Mouse (Mus musculus): ENCODE measurements at regions not wholly inside any gene's neighbourhood (a gene's known extent, or its start where the extent isn't known, plus 50 kb on each side); places are given as distances from the start of the nearest gene placed in this dataset.

DNA sequence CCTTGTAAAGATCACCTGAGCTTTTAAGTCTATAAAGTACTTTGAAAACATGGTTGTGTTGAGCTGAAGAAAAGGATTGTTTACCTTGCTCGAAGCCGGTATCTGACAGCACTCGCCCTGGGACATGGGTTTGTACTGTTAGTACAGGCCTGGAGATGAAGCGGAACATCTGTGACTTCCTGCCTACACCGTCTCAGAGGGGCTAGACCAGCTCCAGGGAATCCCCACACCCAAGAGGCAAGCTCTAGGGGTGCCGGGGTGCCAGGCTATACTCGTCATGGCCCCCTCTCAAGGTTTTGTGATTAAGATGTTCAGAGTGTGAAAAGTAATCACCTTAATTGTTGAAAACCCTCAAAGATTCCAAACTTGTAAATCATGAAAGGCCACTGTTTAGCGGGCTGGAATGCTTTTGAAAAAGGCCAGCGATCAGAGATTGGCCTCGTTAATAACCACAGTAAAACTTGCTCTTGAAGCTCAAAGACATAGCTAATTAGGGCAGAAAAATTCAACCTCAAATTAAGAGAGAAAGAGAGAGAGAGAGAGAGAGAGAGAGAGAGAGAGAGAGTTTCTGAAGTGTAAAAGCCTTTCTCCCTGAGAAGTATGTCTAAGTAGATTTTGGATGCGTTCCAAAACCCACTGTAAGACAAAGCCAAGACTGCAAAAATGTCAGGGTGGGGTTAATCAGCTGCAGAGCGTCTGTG, 202.9 kb downstream of the Mycn start:
- Histone ChIP-seq H3K27me3 (ENCODE audit: control insufficient read depth, insufficient read depth, low read length) (no peaks in the 10 kb centered on the region), H3K9ac (ENCODE audit: low read depth, low read length) (no peak overlapping the region), H3K4me2 (replicated peaks; ENCODE audit: low read depth, low read length) (no peak overlapping the region), H3K4me1 (replicated peaks; ENCODE audit: control insufficient read depth, insufficient read depth, low read length) (no peaks in the 10 kb centered on the region), H3K9me3 (ENCODE audit: control insufficient read depth, low read length) (no peaks in the 10 kb centered on the region), H3K4me3 (ENCODE audit: low read depth, low read length) (no peak overlapping the region), H3K36me3 (ENCODE audit: control insufficient read depth, insufficient read depth, low read length) (no peaks in the 10 kb centered on the region), H3K27ac (ENCODE audit: low read depth, low read length) (no peak overlapping the region)
- WGBS: 60% methylated on average over 12 of the region's 12 CpGs
- DNase-seq (ENCODE audit: low spot score) (no peak), ATAC-seq (ENCODE audit: low FRiP score) (no peak)

GRCm38 (mm10) chr12:12725797-12726196, 215.9 kb downstream of the Mycn start:
- H3K4me3 ChIP-seq (ENCODE audit: low read depth, low read length): no peak overlapping the region
- no peaks in the 10 kb centered on the region for H3K36me3 ChIP-seq (ENCODE audit: control insufficient read depth, insufficient read depth, low read length)
- H3K4me1 ChIP-seq (replicated peaks; ENCODE audit: control insufficient read depth, insufficient read depth, low read length): peaks cover 20% of the 10 kb centered on the region
- H3K27ac ChIP-seq (ENCODE audit: low read depth, low read length): peak overlapping the region; percentile 63
- H3K9ac ChIP-seq (ENCODE audit: low read depth, low read length): peak overlapping the region; percentile 29
- ATAC-seq (ENCODE audit: low FRiP score) (peak; percentile 36), DNase-seq (ENCODE audit: low spot score) (peak; percentile 64)
- peak overlapping the region; percentile 26 for H3K4me2 ChIP-seq (replicated peaks; ENCODE audit: low read depth, low read length)
- no peaks in the 10 kb centered on the region for H3K27me3 ChIP-seq (ENCODE audit: control insufficient read depth, insufficient read depth, low read length)
- WGBS: 2% methylated on average over 9 of the region's 9 CpGs
- no peaks in the 10 kb centered on the region for H3K9me3 ChIP-seq (ENCODE audit: control insufficient read depth, low read length)

DNA sequence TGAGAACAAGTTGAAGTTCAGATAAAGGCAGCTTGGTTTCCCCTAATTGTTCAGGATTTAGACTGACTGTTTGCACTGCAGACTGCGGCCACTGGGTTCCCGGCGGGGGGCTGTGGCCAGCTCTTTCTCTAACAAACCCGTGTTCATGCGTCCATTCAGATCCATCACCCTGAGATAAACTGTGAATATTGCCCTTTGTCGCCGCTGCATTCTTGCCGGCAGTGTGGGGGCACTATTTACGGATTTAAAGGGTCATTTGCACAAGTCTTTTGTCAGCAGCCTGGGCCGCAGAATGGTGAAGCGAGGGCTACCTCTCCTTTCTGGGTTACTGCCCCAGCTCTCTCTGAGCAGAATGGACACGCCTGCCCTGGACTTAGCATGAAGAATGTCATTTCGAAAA, 216.6 kb downstream of the Mycn start:
- WGBS: 2% methylated on average over 13 of the region's 13 CpGs
- Histone ChIP-seq H3K9me3 (ENCODE audit: control insufficient read depth, low read length) (no peaks in the 10 kb centered on the region), H3K4me2 (replicated peaks; ENCODE audit: low read depth, low read length) (peak overlapping the region; percentile 26), H3K27me3 (ENCODE audit: control insufficient read depth, insufficient read depth, low read length) (no peaks in the 10 kb centered on the region), H3K4me3 (ENCODE audit: low read depth, low read length) (peak overlapping the region; percentile 8; the same call in 1 of the 2 replicates), H3K4me1 (replicated peaks; ENCODE audit: control insufficient read depth, insufficient read depth, low read length) (peaks cover 20% of the 10 kb centered on the region), H3K36me3 (ENCODE audit: control insufficient read depth, insufficient read depth, low read length) (no peaks in the 10 kb centered on the region), H3K27ac (ENCODE audit: low read depth, low read length) (peak overlapping the region; percentile 76), H3K9ac (ENCODE audit: low read depth, low read length) (no peak overlapping the region; the same call in 1 of the 2 replicates)
- DNase-seq (ENCODE audit: low spot score) (peak; percentile 79), ATAC-seq (ENCODE audit: low FRiP score) (peak; percentile 74)

DNA sequence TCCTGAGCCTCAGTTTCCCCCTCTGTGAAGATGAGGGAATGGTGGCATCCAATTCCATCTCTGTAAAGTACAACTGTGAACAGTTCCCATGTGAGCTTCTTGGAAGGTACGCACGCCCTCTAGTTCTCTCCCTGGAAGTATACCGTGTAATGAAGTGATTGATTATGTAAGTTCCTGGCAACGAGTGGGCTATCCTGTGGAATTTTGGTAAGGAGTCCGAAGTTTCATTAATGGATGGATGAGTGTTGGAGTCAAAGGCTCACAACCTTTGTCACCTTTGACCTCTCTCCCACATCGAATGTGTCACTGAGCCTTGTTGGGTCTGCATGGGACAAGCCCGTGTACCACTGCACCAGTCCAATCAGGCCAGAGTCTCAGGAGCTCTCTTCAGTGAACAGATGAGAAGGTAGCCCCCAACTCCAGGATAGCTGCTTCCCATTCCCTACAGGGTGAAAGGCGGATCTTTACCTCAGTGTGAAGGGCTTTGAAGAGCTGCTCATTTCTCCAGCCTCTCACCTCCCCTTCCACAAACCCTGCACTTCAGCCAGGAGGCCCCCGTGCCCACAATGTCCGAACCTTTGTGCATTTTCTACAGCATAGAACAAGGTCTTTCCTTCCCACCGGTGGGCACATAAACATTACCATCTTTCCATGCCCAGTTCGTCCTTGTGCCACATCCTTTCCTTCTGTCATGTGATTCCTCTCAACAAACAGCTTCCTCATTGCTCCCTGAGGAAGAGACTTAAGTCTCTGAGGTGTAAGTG, 217.8 kb downstream of the Mycn start:
- Histone ChIP-seq H3K4me1 (replicated peaks; ENCODE audit: control insufficient read depth, insufficient read depth, low read length) (peaks cover 20% of the 10 kb centered on the region), H3K36me3 (ENCODE audit: control insufficient read depth, insufficient read depth, low read length) (no peaks in the 10 kb centered on the region), H3K9ac (ENCODE audit: low read depth, low read length) (no peak overlapping the region), H3K27me3 (ENCODE audit: control insufficient read depth, insufficient read depth, low read length) (no peaks in the 10 kb centered on the region), H3K4me3 (ENCODE audit: low read depth, low read length) (no peak overlapping the region), H3K27ac (ENCODE audit: low read depth, low read length) (peak overlapping the region; percentile 76), H3K4me2 (replicated peaks; ENCODE audit: low read depth, low read length) (peak overlapping the region; percentile 31), H3K9me3 (ENCODE audit: control insufficient read depth, low read length) (no peaks in the 10 kb centered on the region)
- 26% methylated on average over 12 of the region's 12 CpGs for WGBS
- peak; percentile 49 for DNase-seq (ENCODE audit: low spot score)
- ATAC-seq (ENCODE audit: low FRiP score): peak; percentile 53

DNA sequence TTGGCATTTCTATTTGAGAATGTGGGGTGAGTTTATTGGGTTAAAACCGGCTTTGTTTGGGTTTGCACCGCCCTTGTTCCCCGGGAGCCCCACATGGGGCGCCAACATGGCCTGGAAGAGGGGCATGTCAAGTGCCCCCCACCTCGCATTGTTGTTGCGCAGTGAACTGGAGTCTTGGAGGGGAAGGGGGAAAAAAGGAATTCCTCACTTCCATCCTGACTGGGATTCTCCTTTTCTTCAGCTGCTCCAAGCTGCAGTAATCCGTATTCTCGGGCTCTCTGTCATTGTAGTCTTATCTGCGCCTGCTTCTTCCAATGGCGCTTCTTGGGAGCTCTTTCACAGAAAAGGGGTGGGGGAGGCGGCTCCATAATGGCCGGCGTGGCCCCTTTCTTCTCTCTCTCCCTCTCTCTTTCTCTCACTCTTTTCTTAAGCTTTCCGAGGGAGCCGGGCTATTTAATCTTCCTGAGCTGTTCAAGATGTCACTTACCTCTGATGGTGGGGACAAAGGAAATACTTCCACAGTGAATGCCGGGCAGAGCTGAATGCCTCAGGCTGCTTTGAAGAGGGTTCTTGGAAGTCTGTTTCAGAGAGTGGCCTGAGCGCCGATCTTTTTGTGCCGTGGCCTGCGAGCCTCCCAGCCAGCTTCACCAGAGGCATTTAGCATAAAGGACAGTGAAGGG, 218.6 kb downstream of the Mycn start:
- DNase-seq (ENCODE audit: low spot score): peak; percentile 72
- Histone ChIP-seq H3K9ac (ENCODE audit: low read depth, low read length) (peak overlapping the region; percentile 29; the same call in 1 of the 2 replicates), H3K9me3 (ENCODE audit: control insufficient read depth, low read length) (no peaks in the 10 kb centered on the region), H3K36me3 (ENCODE audit: control insufficient read depth, insufficient read depth, low read length) (no peaks in the 10 kb centered on the region), H3K4me1 (replicated peaks; ENCODE audit: control insufficient read depth, insufficient read depth, low read length) (peaks cover 20% of the 10 kb centered on the region), H3K27ac (ENCODE audit: low read depth, low read length) (peak overlapping the region; percentile 76), H3K27me3 (ENCODE audit: control insufficient read depth, insufficient read depth, low read length) (no peaks in the 10 kb centered on the region), H3K4me3 (ENCODE audit: low read depth, low read length) (no peak overlapping the region), H3K4me2 (replicated peaks; ENCODE audit: low read depth, low read length) (peak overlapping the region; percentile 31)
- ATAC-seq (ENCODE audit: low FRiP score): peak; percentile 76
- WGBS: 28% methylated on average over 20 of the region's 20 CpGs

GRCm38 (mm10) chr12:12716691-12717090, 225.0 kb downstream of the Mycn start:
- H3K4me1 ChIP-seq (replicated peaks; ENCODE audit: control insufficient read depth, insufficient read depth, low read length): no peaks in the 10 kb centered on the region

GRCm38 (mm10) chr12:12715956-12716669, 225.6 kb downstream of the Mycn start:
- 86% methylated on average over 7 of the region's 7 CpGs for WGBS
- Histone ChIP-seq H3K27me3 (ENCODE audit: control insufficient read depth, insufficient read depth, low read length) (no peaks in the 10 kb centered on the region), H3K27ac (ENCODE audit: low read depth, low read length) (no peak overlapping the region), H3K4me2 (replicated peaks; ENCODE audit: low read depth, low read length) (no peak overlapping the region), H3K9me3 (ENCODE audit: control insufficient read depth, low read length) (no peaks in the 10 kb centered on the region), H3K4me3 (ENCODE audit: low read depth, low read length) (no peak overlapping the region), H3K36me3 (ENCODE audit: control insufficient read depth, insufficient read depth, low read length) (no peaks in the 10 kb centered on the region), H3K4me1 (replicated peaks; ENCODE audit: control insufficient read depth, insufficient read depth, low read length) (no peaks in the 10 kb centered on the region), H3K9ac (ENCODE audit: low read depth, low read length) (no peak overlapping the region)
- DNase-seq (ENCODE audit: low spot score) (no peak), ATAC-seq (ENCODE audit: low FRiP score) (no peak)

More at GRCm38 (mm10) chr12:12716691-12717090, 225.0 kb downstream of the Mycn start:
- no peak overlapping the region for H3K4me2 ChIP-seq (replicated peaks; ENCODE audit: low read depth, low read length)
- no peak for ATAC-seq (ENCODE audit: low FRiP score)
- H3K27ac ChIP-seq (ENCODE audit: low read depth, low read length): no peak overlapping the region
- DNase-seq (ENCODE audit: low spot score): no peak
- H3K9ac ChIP-seq (ENCODE audit: low read depth, low read length): no peak overlapping the region
- no peak overlapping the region for H3K4me3 ChIP-seq (ENCODE audit: low read depth, low read length)
- H3K27me3 ChIP-seq (ENCODE audit: control insufficient read depth, insufficient read depth, low read length): no peaks in the 10 kb centered on the region
- 94% methylated on average over 9 of the region's 9 CpGs for WGBS
- no peaks in the 10 kb centered on the region for H3K36me3 ChIP-seq (ENCODE audit: control insufficient read depth, insufficient read depth, low read length)
- H3K9me3 ChIP-seq (ENCODE audit: control insufficient read depth, low read length): no peaks in the 10 kb centered on the region

GRCm38 (mm10) chr12:12715528-12715927, 226.2 kb downstream of the Mycn start:
- ATAC-seq (ENCODE audit: low FRiP score): no peak
- Histone ChIP-seq H3K4me1 (replicated peaks; ENCODE audit: control insufficient read depth, insufficient read depth, low read length) (no peaks in the 10 kb centered on the region), H3K27me3 (ENCODE audit: control insufficient read depth, insufficient read depth, low read length) (no peaks in the 10 kb centered on the region), H3K27ac (ENCODE audit: low read depth, low read length) (no peak overlapping the region), H3K9ac (ENCODE audit: low read depth, low read length) (no peak overlapping the region), H3K36me3 (ENCODE audit: control insufficient read depth, insufficient read depth, low read length) (no peaks in the 10 kb centered on the region), H3K4me2 (replicated peaks; ENCODE audit: low read depth, low read length) (no peak overlapping the region), H3K9me3 (ENCODE audit: control insufficient read depth, low read length) (no peaks in the 10 kb centered on the region), H3K4me3 (ENCODE audit: low read depth, low read length) (no peak overlapping the region)
- no peak for DNase-seq (ENCODE audit: low spot score)
- WGBS: 80% methylated on average over 4 of the region's 4 CpGs
